Mouse (Mus musculus): ENCODE measurements around the gene Ccdc83. TPM values are rescaled to one million over a fixed set of nuclear protein-coding genes. Genes with fewer than 3 reads are reported as not detected.

Gene Ccdc83
- not detected in 2 replicates for polyA plus RNA-seq (2012; rRNA removed)

GRCm38 (mm10) chr7:90265289-90265970 is at the start of gene Ccdc83:
Ccdc83 (minus strand) TSS chr7:90265777.
- DNase-seq, result peak; percentile 85
- no peaks in the 10 kb centered on the region for H3K27me3 ChIP-seq (replicated peaks; ENCODE audit: control insufficient read depth, insufficient read depth, low read length)
- TF ChIP-seq CTCF (conservative IDR thresholded peaks at IDR 0.05; ENCODE audit: insufficient read depth, insufficient read length, low read depth, low read length) (peak; percentile 93), POLR2A (IDR thresholded peaks at IDR 0.05; ENCODE audit: low read depth, low read length) (no peak)
- no peak within 1 kb of the TSS for H3K27ac ChIP-seq (ENCODE audit: insufficient read depth, low read depth, low read length)
- no peak within 1 kb of the TSS for H3K4me3 ChIP-seq (ENCODE audit: insufficient read depth, low read depth, low read length)
- no peaks in the 10 kb centered on the region for H3K36me3 ChIP-seq (ENCODE audit: control insufficient read depth, insufficient read depth, low read length)
- no peaks in the 10 kb centered on the region for H3K4me1 ChIP-seq (ENCODE audit: control insufficient read depth, insufficient read depth, low read length)
- WGBS, result 7% methylated on average over 28 of the region's 28 CpGs

- no peak for TF ChIP-seq POLR2A (IDR thresholded peaks at IDR 0.05; ENCODE audit: low read depth, low read length)
- no peak for TF ChIP-seq CTCF (conservative IDR thresholded peaks at IDR 0.05; ENCODE audit: insufficient read depth, insufficient read length, low read depth, low read length)
These were observed 47.8 kb upstream of the Ccdc83 start for GRCm38 (mm10) chr7:90313421-90313820.

GRCm38 (mm10) chr7:90312151-90312883 is 46.7 kb upstream of the Ccdc83 start:
- TF ChIP-seq POLR2A (IDR thresholded peaks at IDR 0.05; ENCODE audit: low read depth, low read length), result no peak
- no peak for TF ChIP-seq CTCF (conservative IDR thresholded peaks at IDR 0.05; ENCODE audit: insufficient read depth, insufficient read length, low read depth, low read length)
- WGBS, result 19% methylated on average over 7 of the region's 7 CpGs
- DNase-seq, result no peak
- Histone ChIP-seq H3K27ac (ENCODE audit: insufficient read depth, low read depth, low read length) (no peak overlapping the region), H3K36me3 (ENCODE audit: control insufficient read depth, insufficient read depth, low read length) (no peaks in the 10 kb centered on the region), H3K4me1 (ENCODE audit: control insufficient read depth, insufficient read depth, low read length) (peaks cover 7% of the 10 kb centered on the region), H3K27me3 (replicated peaks; ENCODE audit: control insufficient read depth, insufficient read depth, low read length) (no peaks in the 10 kb centered on the region), H3K4me3 (ENCODE audit: insufficient read depth, low read depth, low read length) (no peak overlapping the region)

More at GRCm38 (mm10) chr7:90313421-90313820, 47.8 kb upstream of the Ccdc83 start:
- no peaks in the 10 kb centered on the region for H3K36me3 ChIP-seq (ENCODE audit: control insufficient read depth, insufficient read depth, low read length)
- peaks cover 5% of the 10 kb centered on the region; the same call in 1 of the 2 replicates for H3K4me1 ChIP-seq (ENCODE audit: control insufficient read depth, insufficient read depth, low read length)
- DNase-seq, result no peak
- 83% methylated on average over 3 of the region's 3 CpGs for WGBS
- no peak overlapping the region for H3K27ac ChIP-seq (ENCODE audit: insufficient read depth, low read depth, low read length)
- no peak overlapping the region for H3K4me3 ChIP-seq (ENCODE audit: insufficient read depth, low read depth, low read length)
- no peaks in the 10 kb centered on the region for H3K27me3 ChIP-seq (replicated peaks; ENCODE audit: control insufficient read depth, insufficient read depth, low read length)

- Histone ChIP-seq H3K4me1 (ENCODE audit: control insufficient read depth, insufficient read depth, low read length) (peaks cover 12% of the 10 kb centered on the region), H3K27me3 (replicated peaks; ENCODE audit: control insufficient read depth, insufficient read depth, low read length) (no peaks in the 10 kb centered on the region), H3K4me3 (ENCODE audit: insufficient read depth, low read depth, low read length) (no peak overlapping the region), H3K36me3 (ENCODE audit: control insufficient read depth, insufficient read depth, low read length) (no peaks in the 10 kb centered on the region), H3K27ac (ENCODE audit: insufficient read depth, low read depth, low read length) (no peak overlapping the region)
- TF ChIP-seq POLR2A (IDR thresholded peaks at IDR 0.05; ENCODE audit: low read depth, low read length) (no peak), CTCF (conservative IDR thresholded peaks at IDR 0.05; ENCODE audit: insufficient read depth, insufficient read length, low read depth, low read length) (no peak)
- WGBS, result 80% methylated on average over 6 of the region's 6 CpGs
- no peak for DNase-seq
These were observed 42.4 kb upstream of the Ccdc83 start for GRCm38 (mm10) chr7:90308003-90308402.

GRCm38 (mm10) chr7:90306968-90307367 is 41.4 kb upstream of the Ccdc83 start:
- no peaks in the 10 kb centered on the region for H3K27me3 ChIP-seq (replicated peaks; ENCODE audit: control insufficient read depth, insufficient read depth, low read length)
- no peak for TF ChIP-seq POLR2A (IDR thresholded peaks at IDR 0.05; ENCODE audit: low read depth, low read length)
- TF ChIP-seq CTCF (conservative IDR thresholded peaks at IDR 0.05; ENCODE audit: insufficient read depth, insufficient read length, low read depth, low read length), result no peak

GRCm38 (mm10) chr7:90306079-90306478 is 40.5 kb upstream of the Ccdc83 start:
- Histone ChIP-seq H3K4me3 (ENCODE audit: insufficient read depth, low read depth, low read length) (no peak overlapping the region), H3K4me1 (ENCODE audit: control insufficient read depth, insufficient read depth, low read length) (peaks cover 7% of the 10 kb centered on the region), H3K27ac (ENCODE audit: insufficient read depth, low read depth, low read length) (peak overlapping the region; percentile 63; the same call in 1 of the 2 replicates), H3K27me3 (replicated peaks; ENCODE audit: control insufficient read depth, insufficient read depth, low read length) (no peaks in the 10 kb centered on the region), H3K36me3 (ENCODE audit: control insufficient read depth, insufficient read depth, low read length) (no peaks in the 10 kb centered on the region)
- no peak for TF ChIP-seq POLR2A (IDR thresholded peaks at IDR 0.05; ENCODE audit: low read depth, low read length)
- TF ChIP-seq CTCF (conservative IDR thresholded peaks at IDR 0.05; ENCODE audit: insufficient read depth, insufficient read length, low read depth, low read length), result no peak
- peak; percentile 19 for DNase-seq
- 36% methylated on average over 3 of the region's 3 CpGs for WGBS

More at GRCm38 (mm10) chr7:90306968-90307367, 41.4 kb upstream of the Ccdc83 start:
- H3K4me1 ChIP-seq (ENCODE audit: control insufficient read depth, insufficient read depth, low read length), result peaks cover 7% of the 10 kb centered on the region
- H3K36me3 ChIP-seq (ENCODE audit: control insufficient read depth, insufficient read depth, low read length), result no peaks in the 10 kb centered on the region
- H3K27ac ChIP-seq (ENCODE audit: insufficient read depth, low read depth, low read length), result peak overlapping the region; percentile 77
- no peak overlapping the region for H3K4me3 ChIP-seq (ENCODE audit: insufficient read depth, low read depth, low read length)
- DNase-seq, result peak; percentile 74
- 32% methylated on average over 1 of the region's 1 CpGs for WGBS

Measured in kidney, adult 2 months (tissue).